Mouse (Mus musculus) neutrophil, adult 83 days (primary cell): Measurements from ENCODE around the gene Gm14548. TPM values are rescaled to one million over a fixed set of nuclear protein-coding genes. Genes with fewer than 3 reads are reported as not detected.

ENCODE experiments used
- total RNA-seq, 2 experiments: library from RNA; stranded (reverse); gene quantifications; one replicate each; pipeline ENCODE4 v1.2.4; 2023

Gm14548 gene
- total RNA-seq: 100 to 1,000 TPM in 1 of 2 experiments, 10 to 100 TPM in 1; 98.1 to 121 TPM

GRCm38 (mm10) chr7:3898036-3898590 lies at the start of gene Gm14548:
TSS of gene Gm14548 (minus strand) at chr7:3898120.

DNA sequence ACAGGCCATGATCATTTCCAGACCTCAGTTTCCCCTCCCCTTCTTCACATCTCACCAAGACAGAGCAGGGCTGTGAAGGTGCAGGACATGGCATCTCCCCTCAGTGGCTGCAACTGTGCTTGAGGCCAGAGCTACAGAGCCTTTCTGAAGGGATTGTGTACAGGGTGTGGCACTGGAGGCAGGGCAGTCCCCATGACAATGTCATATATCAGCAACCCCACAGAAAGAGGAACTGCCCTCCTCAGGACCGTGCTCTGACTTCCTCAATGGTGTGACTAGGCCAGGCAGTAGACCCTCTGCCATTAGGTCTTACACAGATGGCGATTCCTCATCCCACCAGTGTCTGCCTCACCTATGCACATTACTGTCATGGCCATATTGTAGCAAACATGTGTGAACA lies 17.5 kb upstream of the Gm14548 start, which contains the start of gene Lilra6:
Lilra6 (minus strand) TSS at position 117 of the 400 bp plus-strand sequence.

GRCm38 (mm10) chr7:3844951-3845350 lies 53.0 kb downstream of the Gm14548 start, which contains the start of gene Pira2:
TSS of gene Pira2 (minus strand) at chr7:3845051.

Other genes with a start within 250 kb of the Gm14548 start
- gene Leng1, start 232.3 kb downstream of the Gm14548 start, total RNA-seq: 1 to 10 TPM; 5.3 to 6.4 TPM
- gene Tmc4, start 220.6 kb downstream of the Gm14548 start, total RNA-seq: 10 to 100 TPM; 27.7 to 33.0 TPM
- 10 to 100 TPM; 40.3 to 41.9 TPM for gene Tsen34, start 205.3 kb downstream of the Gm14548 start, total RNA-seq
- 100 to 1,000 TPM; 170 to 176 TPM for gene Mboat7, start 204.6 kb downstream of the Gm14548 start, total RNA-seq
- gene Rps9, start 194.1 kb downstream of the Gm14548 start, total RNA-seq: 1,000 to 10,000 TPM; 1,138 to 1,142 TPM
- 100 to 1,000 TPM; 301 to 340 TPM for gene Pirb, start 177.7 kb downstream of the Gm14548 start, total RNA-seq
- 10 to 100 TPM; 72.3 to 84.3 TPM for gene Gm15448, start 72.4 kb downstream of the Gm14548 start, total RNA-seq
- 10 to 100 TPM; 57.5 to 77.0 TPM for gene Pira2, start 53.1 kb downstream of the Gm14548 start, total RNA-seq
- gene Lilra6, start 17.4 kb upstream of the Gm14548 start, total RNA-seq: 100 to 1,000 TPM in 1 of 2 experiments, 10 to 100 TPM in 1; 96.6 to 110 TPM
- gene Lair1, start 165.1 kb upstream of the Gm14548 start, total RNA-seq: 10 to 100 TPM; 19.7 to 21.3 TPM
- not detected for gene Ttyh1, start 221.3 kb upstream of the Gm14548 start, total RNA-seq
- gene Leng8, start 238.9 kb upstream of the Gm14548 start, total RNA-seq: 100 to 1,000 TPM; 169 to 184 TPM